Mouse (Mus musculus): Measurements from ENCODE around the gene Atg5. TPM values are rescaled to one million over a fixed set of nuclear protein-coding genes. Genes with fewer than 3 reads are reported as not detected.

Atg5 gene
- polyA plus RNA-seq, 1 experiment from 2014 or later = 44.6 TPM

DNA sequence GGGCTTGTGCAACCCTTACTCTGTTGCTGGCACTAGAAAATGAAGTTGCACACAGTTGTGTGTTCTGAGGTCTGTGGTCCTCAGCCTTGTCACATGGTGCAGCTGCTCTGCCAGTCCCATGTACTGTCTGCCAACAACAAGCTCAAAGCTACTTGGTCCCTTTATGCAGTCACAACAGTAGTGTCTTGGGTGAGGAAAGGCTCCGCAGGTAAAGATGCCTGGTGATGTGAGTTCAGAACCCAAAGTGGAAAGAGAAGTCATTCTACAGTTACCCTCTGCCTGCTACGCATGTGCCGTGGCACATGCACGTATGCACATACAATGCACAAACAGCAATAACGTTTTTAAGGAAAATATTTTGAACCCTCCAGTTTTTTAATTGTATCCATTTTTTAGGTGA lies 88.5 kb downstream of the Atg5 start:
- no peaks in the 10 kb centered on the region for H3K9me3 ChIP-seq (replicated peaks; ENCODE audit: control insufficient read depth, low read length, poor library complexity, severe bottlenecking)
- H3K4me1 ChIP-seq (ENCODE audit: control insufficient read depth, insufficient read depth, low read length) = 0 out of 2 replicates have a peak, but pooled peaks cover 3% of the 10 kb centered on the region
- H3K4me3 ChIP-seq (ENCODE audit: low read depth, low read length) = no peak overlapping the region
- H3K27me3 ChIP-seq (ENCODE audit: control insufficient read depth, insufficient read depth, low read depth, low read length) = no peaks in the 10 kb centered on the region
- H3K9ac ChIP-seq (ENCODE audit: low read depth, low read length) = no peak overlapping the region
- H3K27ac ChIP-seq (ENCODE audit: low read length) = no peak overlapping the region
- H3K36me3 ChIP-seq (ENCODE audit: control insufficient read depth, insufficient read depth, low read length) = no peaks in the 10 kb centered on the region
- 97% methylated on average over 5 of the region's 5 CpGs for WGBS
- no peak for ATAC-seq
- no peak overlapping the region for H3K4me2 ChIP-seq (ENCODE audit: low read length)

DNA sequence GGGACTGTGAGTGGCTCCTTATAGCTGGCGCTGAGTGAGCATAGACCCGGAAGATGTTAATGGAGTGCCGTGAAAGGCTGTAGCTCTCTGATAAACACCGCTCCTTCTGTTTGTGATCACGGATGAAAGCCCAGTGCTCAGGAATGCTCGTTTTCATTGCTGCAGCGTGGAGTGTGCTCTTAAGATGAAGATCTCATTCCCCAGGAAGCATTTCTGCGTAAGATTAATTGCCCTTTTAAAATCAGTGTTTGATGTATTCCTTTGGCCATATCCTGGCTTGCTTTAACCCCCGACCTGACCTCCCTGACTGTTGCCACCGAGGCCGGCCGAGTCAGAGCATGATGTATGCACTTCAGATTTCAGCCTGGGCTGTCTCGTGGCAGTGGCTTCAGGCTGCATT lies 89.2 kb downstream of the Atg5 start:
- Histone ChIP-seq H3K27me3 (ENCODE audit: control insufficient read depth, insufficient read depth, low read depth, low read length) (no peaks in the 10 kb centered on the region), H3K27ac (ENCODE audit: low read length) (no peak overlapping the region), H3K4me3 (ENCODE audit: low read depth, low read length) (no peak overlapping the region), H3K4me2 (ENCODE audit: low read length) (no peak overlapping the region), H3K4me1 (ENCODE audit: control insufficient read depth, insufficient read depth, low read length) (0 out of 2 replicates have a peak, but pooled peaks cover 3% of the 10 kb centered on the region), H3K36me3 (ENCODE audit: control insufficient read depth, insufficient read depth, low read length) (no peaks in the 10 kb centered on the region), H3K9me3 (replicated peaks; ENCODE audit: control insufficient read depth, low read length, poor library complexity, severe bottlenecking) (no peaks in the 10 kb centered on the region), H3K9ac (ENCODE audit: low read depth, low read length) (no peak overlapping the region)
- 38% methylated on average over 13 of the region's 13 CpGs for WGBS
- ATAC-seq = no peak

GRCm38 (mm10) chr10:44358816-44359215 lies 90.7 kb downstream of the Atg5 start:
- no peaks in the 10 kb centered on the region for H3K9me3 ChIP-seq (replicated peaks; ENCODE audit: control insufficient read depth, low read length, poor library complexity, severe bottlenecking)
- no peak overlapping the region for H3K4me3 ChIP-seq (ENCODE audit: low read depth, low read length)
- no peaks in the 10 kb centered on the region for H3K27me3 ChIP-seq (ENCODE audit: control insufficient read depth, insufficient read depth, low read depth, low read length)
- H3K27ac ChIP-seq (ENCODE audit: low read length) = no peak overlapping the region
- no peaks in the 10 kb centered on the region for H3K36me3 ChIP-seq (ENCODE audit: control insufficient read depth, insufficient read depth, low read length)
- ATAC-seq = no peak
- H3K9ac ChIP-seq (ENCODE audit: low read depth, low read length) = no peak overlapping the region
- H3K4me2 ChIP-seq (ENCODE audit: low read length) = no peak overlapping the region
- 0 out of 2 replicates have a peak, but pooled peaks cover 3% of the 10 kb centered on the region for H3K4me1 ChIP-seq (ENCODE audit: control insufficient read depth, insufficient read depth, low read length)
- WGBS = 85% methylated on average over 6 of the region's 6 CpGs

DNA sequence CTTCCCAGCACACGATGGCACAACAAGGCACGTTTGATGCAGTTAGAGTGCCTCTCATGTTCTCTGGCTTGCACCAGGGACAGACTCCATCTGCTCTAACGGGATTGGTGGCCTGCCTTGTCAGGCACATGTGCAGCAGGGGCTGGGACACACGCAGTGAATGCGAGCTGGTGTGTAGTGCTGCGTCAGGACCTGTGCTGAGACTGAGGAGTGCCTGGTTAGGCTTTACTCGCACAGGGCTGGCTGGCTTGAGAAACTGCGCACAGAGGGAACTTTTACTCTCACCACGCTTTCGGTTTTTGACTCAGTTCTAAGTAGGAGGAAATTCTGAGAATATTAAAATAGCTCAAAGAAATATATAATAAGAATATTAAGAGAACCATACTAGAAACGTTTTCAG lies 92.5 kb downstream of the Atg5 start:
- Histone ChIP-seq H3K4me3 (ENCODE audit: low read depth, low read length) (no peak overlapping the region), H3K27me3 (ENCODE audit: control insufficient read depth, insufficient read depth, low read depth, low read length) (no peaks in the 10 kb centered on the region), H3K36me3 (ENCODE audit: control insufficient read depth, insufficient read depth, low read length) (no peaks in the 10 kb centered on the region), H3K4me2 (ENCODE audit: low read length) (no peak overlapping the region), H3K27ac (ENCODE audit: low read length) (no peak overlapping the region), H3K9ac (ENCODE audit: low read depth, low read length) (no peak overlapping the region), H3K4me1 (ENCODE audit: control insufficient read depth, insufficient read depth, low read length) (0 out of 2 replicates have a peak, but pooled peaks cover 3% of the 10 kb centered on the region), H3K9me3 (replicated peaks; ENCODE audit: control insufficient read depth, low read length, poor library complexity, severe bottlenecking) (no peaks in the 10 kb centered on the region)
- WGBS = 83% methylated on average over 11 of the region's 11 CpGs
- no peak for ATAC-seq

DNA sequence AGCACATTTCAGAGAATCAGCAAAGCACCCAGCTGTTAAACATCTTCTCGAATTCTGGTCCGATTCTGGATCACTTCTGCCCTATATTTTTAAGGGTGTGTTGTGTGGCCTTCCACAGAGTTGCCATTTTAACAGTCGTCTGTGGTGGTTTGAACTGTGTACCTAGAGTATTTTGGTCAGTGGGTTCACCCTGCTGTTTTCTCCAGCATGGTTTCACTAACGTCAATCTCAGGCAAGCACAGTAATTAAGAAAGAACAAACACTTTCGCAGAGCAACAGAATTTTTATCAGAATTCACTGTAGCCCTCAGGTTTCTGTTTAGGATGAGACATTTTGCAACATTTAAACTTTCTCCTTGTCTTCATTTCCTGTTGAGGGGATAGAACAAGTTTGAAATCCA lies 94.3 kb downstream of the Atg5 start:
- no peak overlapping the region for H3K4me3 ChIP-seq (ENCODE audit: low read depth, low read length)
- 0 out of 2 replicates have a peak, but pooled peaks cover under 1% of the 10 kb centered on the region for H3K4me1 ChIP-seq (ENCODE audit: control insufficient read depth, insufficient read depth, low read length)
- WGBS = 86% methylated on average over 5 of the region's 5 CpGs
- H3K9ac ChIP-seq (ENCODE audit: low read depth, low read length) = no peak overlapping the region
- H3K9me3 ChIP-seq (replicated peaks; ENCODE audit: control insufficient read depth, low read length, poor library complexity, severe bottlenecking) = no peaks in the 10 kb centered on the region
- H3K4me2 ChIP-seq (ENCODE audit: low read length) = no peak overlapping the region
- H3K36me3 ChIP-seq (ENCODE audit: control insufficient read depth, insufficient read depth, low read length) = no peaks in the 10 kb centered on the region
- no peak overlapping the region for H3K27ac ChIP-seq (ENCODE audit: low read length)
- ATAC-seq = no peak
- no peaks in the 10 kb centered on the region for H3K27me3 ChIP-seq (ENCODE audit: control insufficient read depth, insufficient read depth, low read depth, low read length)

GRCm38 (mm10) chr10:44362846-44363245 lies 94.7 kb downstream of the Atg5 start:
- no peak for ATAC-seq
- Histone ChIP-seq H3K27ac (ENCODE audit: low read length) (no peak overlapping the region), H3K27me3 (ENCODE audit: control insufficient read depth, insufficient read depth, low read depth, low read length) (no peaks in the 10 kb centered on the region), H3K4me1 (ENCODE audit: control insufficient read depth, insufficient read depth, low read length) (no peaks in the 10 kb centered on the region), H3K9me3 (replicated peaks; ENCODE audit: control insufficient read depth, low read length, poor library complexity, severe bottlenecking) (no peaks in the 10 kb centered on the region), H3K4me3 (ENCODE audit: low read depth, low read length) (no peak overlapping the region), H3K36me3 (ENCODE audit: control insufficient read depth, insufficient read depth, low read length) (no peaks in the 10 kb centered on the region), H3K4me2 (ENCODE audit: low read length) (no peak overlapping the region), H3K9ac (ENCODE audit: low read depth, low read length) (no peak overlapping the region)
- WGBS = 93% methylated on average over 9 of the region's 9 CpGs

- WGBS = 93% methylated on average over 2 of the region's 2 CpGs
- no peak overlapping the region for H3K4me3 ChIP-seq (ENCODE audit: low read depth, low read length)
- no peak for ATAC-seq
Measured at GRCm38 (mm10) chr10:44366186-44366585, 98.0 kb downstream of the Atg5 start.

GRCm38 (mm10) chr10:44367043-44367442 lies 98.9 kb downstream of the Atg5 start:
- no peak overlapping the region for H3K4me2 ChIP-seq (ENCODE audit: low read length)
- ATAC-seq = no peak
- no peaks in the 10 kb centered on the region for H3K36me3 ChIP-seq (ENCODE audit: control insufficient read depth, insufficient read depth, low read length)
- 89% methylated on average over 12 of the region's 12 CpGs for WGBS
- H3K9me3 ChIP-seq (replicated peaks; ENCODE audit: control insufficient read depth, low read length, poor library complexity, severe bottlenecking) = no peaks in the 10 kb centered on the region
- no peak overlapping the region for H3K9ac ChIP-seq (ENCODE audit: low read depth, low read length)
- no peaks in the 10 kb centered on the region for H3K4me1 ChIP-seq (ENCODE audit: control insufficient read depth, insufficient read depth, low read length)
- H3K27ac ChIP-seq (ENCODE audit: low read length) = no peak overlapping the region
- H3K4me3 ChIP-seq (ENCODE audit: low read depth, low read length) = no peak overlapping the region
- no peaks in the 10 kb centered on the region for H3K27me3 ChIP-seq (ENCODE audit: control insufficient read depth, insufficient read depth, low read depth, low read length)

More at GRCm38 (mm10) chr10:44366186-44366585, 98.0 kb downstream of the Atg5 start:
- Histone ChIP-seq H3K9ac (ENCODE audit: low read depth, low read length) (no peak overlapping the region), H3K27me3 (ENCODE audit: control insufficient read depth, insufficient read depth, low read depth, low read length) (no peaks in the 10 kb centered on the region), H3K36me3 (ENCODE audit: control insufficient read depth, insufficient read depth, low read length) (no peaks in the 10 kb centered on the region), H3K4me1 (ENCODE audit: control insufficient read depth, insufficient read depth, low read length) (no peaks in the 10 kb centered on the region), H3K27ac (ENCODE audit: low read length) (no peak overlapping the region), H3K9me3 (replicated peaks; ENCODE audit: control insufficient read depth, low read length, poor library complexity, severe bottlenecking) (no peaks in the 10 kb centered on the region), H3K4me2 (ENCODE audit: low read length) (no peak overlapping the region)

- no peaks in the 10 kb centered on the region for H3K9me3 ChIP-seq (replicated peaks; ENCODE audit: control insufficient read depth, low read length, poor library complexity, severe bottlenecking)
Measured at GRCm38 (mm10) chr10:44368596-44368995, 100.4 kb downstream of the Atg5 start.

More at GRCm38 (mm10) chr10:44368596-44368995, 100.4 kb downstream of the Atg5 start:
- Histone ChIP-seq H3K36me3 (ENCODE audit: control insufficient read depth, insufficient read depth, low read length) (no peaks in the 10 kb centered on the region), H3K27ac (ENCODE audit: low read length) (no peak overlapping the region), H3K9ac (ENCODE audit: low read depth, low read length) (no peak overlapping the region), H3K27me3 (ENCODE audit: control insufficient read depth, insufficient read depth, low read depth, low read length) (no peaks in the 10 kb centered on the region), H3K4me3 (ENCODE audit: low read depth, low read length) (no peak overlapping the region), H3K4me1 (ENCODE audit: control insufficient read depth, insufficient read depth, low read length) (no peaks in the 10 kb centered on the region), H3K4me2 (ENCODE audit: low read length) (no peak overlapping the region)
- 65% methylated on average over 12 of the region's 13 CpGs for WGBS
- ATAC-seq = no peak
